In genomic region chr6:33631133-33631532, GRCm38 (mm10) we compare ENCODE assay signal across 27 mouse cellular contexts.
"Had no signal": no experiment of that assay in that cellular context is flagged by ENCODE, and none has a peak within 500 bp of the region (broad histone marks: within the 10 kb centered on the region; RNA-seq: fewer than 3 reads in every experiment).

No protein-coding gene starts in this region.

- H3K4me3 ChIP-seq: embryonic facial prominence, embryonic 10.5 days; embryonic facial prominence, embryonic 12.5 days; embryonic facial prominence, embryonic 13.5 days; embryonic facial prominence, embryonic 15.5 days; erythroblast, embryonic 14.5 days; forebrain, embryonic 10.5 days; forebrain, embryonic 12.5 days; forebrain, embryonic 13.5 days; forebrain, embryonic 15.5 days; gastrocnemius, adult 2 months; heart, adult 2 months had no signal

- H3K4me2 ChIP-seq: embryonic facial prominence, embryonic 12.5 days; embryonic facial prominence, embryonic 13.5 days; embryonic facial prominence, embryonic 15.5 days; forebrain, embryonic 12.5 days; forebrain, embryonic 13.5 days; forebrain, embryonic 15.5 days had no signal

- H3K36me3 ChIP-seq: embryonic facial prominence, embryonic 10.5 days; embryonic facial prominence, embryonic 12.5 days; embryonic facial prominence, embryonic 13.5 days; embryonic facial prominence, embryonic 15.5 days; forebrain, embryonic 10.5 days; forebrain, embryonic 12.5 days; forebrain, embryonic 15.5 days had no signal

- H3K27me3 ChIP-seq: embryonic facial prominence, embryonic 12.5 days; embryonic facial prominence, embryonic 13.5 days; embryonic facial prominence, embryonic 15.5 days; forebrain, embryonic 12.5 days; forebrain, embryonic 13.5 days; forebrain, embryonic 15.5 days had no signal

- ATAC-seq: forebrain, embryonic 13.5 days; forebrain, embryonic 14.5 days; forebrain, embryonic 15.5 days; forebrain, embryonic 16.5 days; forebrain, postnatal 0 days had no signal

- DNase-seq: cerebellum, adult 9-10 months; cerebellum, adult 9-11 months; cerebellum, postnatal 10 days; cerebellum, postnatal 14 days; cerebellum, postnatal 25 days; cerebellum, postnatal 36 days; embryo, embryonic 11 days; forebrain, postnatal 0 days; gastrocnemius, adult 2 months; gastrocnemius, postnatal 10 days; gastrocnemius, postnatal 14 days; gastrocnemius, postnatal 25 days; gastrocnemius, postnatal 36 days; heart, adult 11 months; heart, adult 18-20 months; heart, adult 2 months had no signal

- H3K9ac ChIP-seq: embryonic facial prominence, embryonic 12.5 days; embryonic facial prominence, embryonic 13.5 days; embryonic facial prominence, embryonic 15.5 days; forebrain, embryonic 12.5 days; forebrain, embryonic 13.5 days; forebrain, embryonic 15.5 days; forebrain, postnatal 0 days had no signal

- H3K4me1 ChIP-seq: embryonic facial prominence, embryonic 10.5 days; embryonic facial prominence, embryonic 12.5 days; embryonic facial prominence, embryonic 13.5 days; embryonic facial prominence, embryonic 15.5 days; forebrain, embryonic 10.5 days; forebrain, embryonic 12.5 days; forebrain, embryonic 13.5 days had no signal

- H3K9me3 ChIP-seq: embryonic facial prominence, embryonic 15.5 days; forebrain, embryonic 13.5 days; forebrain, embryonic 15.5 days had no signal

- H3K27ac ChIP-seq: embryonic facial prominence, embryonic 10.5 days; embryonic facial prominence, embryonic 12.5 days; embryonic facial prominence, embryonic 13.5 days; embryonic facial prominence, embryonic 15.5 days; forebrain, embryonic 10.5 days; forebrain, embryonic 12.5 days; forebrain, embryonic 13.5 days; forebrain, embryonic 15.5 days; gastrocnemius, adult 2 months; heart, adult 2 months had no signal
